ENCODE assay signal across 24 mouse cellular contexts in genomic region chr19:29448373-29448772, GRCm38 (mm10). TPM values are rescaled to one million over a fixed set of nuclear protein-coding genes. Genes with fewer than 3 reads are reported as not detected.
"Had no signal": no experiment of that assay in that cellular context is flagged by ENCODE, and none has a peak within 500 bp of the region (broad histone marks: within the 10 kb centered on the region; RNA-seq: fewer than 3 reads in every experiment).

No protein-coding gene starts in this region.

- ATAC-seq: liver, postnatal 0 days; lung, postnatal 0 days; midbrain, embryonic 13.5 days; midbrain, embryonic 16.5 days had no signal

- H3K9ac ChIP-seq: limb, embryonic 13.5 days; liver, embryonic 14.5 days; liver, postnatal 0 days; lung, embryonic 14.5 days; midbrain, embryonic 13.5 days had no signal

- H3K27ac ChIP-seq: layer of hippocampus, adult 2 months; limb, embryonic 10.5 days; limb, embryonic 13.5 days; liver, embryonic 14.5 days; midbrain, embryonic 10.5 days; midbrain, embryonic 13.5 days had no signal

- DNase-seq: kidney, adult 11 months; kidney, adult 9 months; kidney, postnatal 14 days; layer of hippocampus, adult 9-11 months; liver, postnatal 0 days; lung, embryonic 14.5 days; thymus, adult 18-20 months; thymus, postnatal 14 days; thymus, postnatal 4 days had no signal

- H3K4me1 ChIP-seq: limb, embryonic 10.5 days; limb, embryonic 13.5 days; midbrain, embryonic 10.5 days; midbrain, embryonic 13.5 days had no signal

- H3K36me3 ChIP-seq: limb, embryonic 10.5 days; limb, embryonic 13.5 days; midbrain, embryonic 10.5 days; midbrain, embryonic 13.5 days had no signal

- H3K4me3 ChIP-seq: layer of hippocampus, adult 2 months; limb, embryonic 10.5 days; limb, embryonic 13.5 days; megakaryocyte, embryonic 14.5 days; midbrain, embryonic 10.5 days; midbrain, embryonic 13.5 days had no signal

- H3K27me3 ChIP-seq: limb, embryonic 13.5 days; midbrain, embryonic 13.5 days had no signal

- H3K9me3 ChIP-seq: limb, embryonic 10.5 days; midbrain, embryonic 10.5 days; midbrain, embryonic 13.5 days had no signal

- H3K4me2 ChIP-seq: limb, embryonic 13.5 days; liver, embryonic 11.5 days; lung, embryonic 14.5 days; midbrain, embryonic 13.5 days had no signal

RNA-seq across cellular contexts. Expression of gene Pdcd1lg2, which starts 37.7 kb away (rescaled TPM):
- total RNA-seq: layer of hippocampus, adult 2 months; layer of hippocampus, postnatal 25 days had no signal
- polyA plus RNA-seq: kidney, embryonic 16.5 days; limb, embryonic 10.5 days; limb, embryonic 13.5 days; liver, embryonic 11.5 days; liver, postnatal 0 days; lung, embryonic 14.5 days; midbrain, embryonic 10.5 days; midbrain, embryonic 16.5 days; neural tube, embryonic 11.5 days; neural tube, embryonic 14.5 days; stomach, embryonic 16.5 days had no signal
